Comparison of ENCODE assay signal across 28 mouse cellular contexts in genomic region chr16:39368276-39368675, GRCm38 (mm10).
DNase-seq lines count a peak whose midpoint lies in the region; ATAC-seq lines count a peak whose summit lies in the region.
"Had no signal": no experiment of that assay in that cellular context is flagged by ENCODE, and none has a peak within 500 bp of the region (broad histone marks: within the 10 kb centered on the region; RNA-seq: fewer than 3 reads in every experiment).

No protein-coding gene starts in this region.

- intact Hi-C loops in left cerebral cortex, postnatal 4 days (cut with DNase I) = no loop called here
- intact Hi-C loops in left cerebral cortex, postnatal 14 days (cut with DNase I) = loop anchor here (10.0 kb wide), 1 partner anchor 253 kb away; no protein-coding TSS in a partner anchor

- no peaks in the 10 kb centered on the region for H3K36me3 ChIP-seq in hindbrain, embryonic 16.5 days (ENCODE audit: control insufficient read depth, insufficient read depth, low read length)
- no peaks in the 10 kb centered on the region for H3K36me3 ChIP-seq in hindbrain, embryonic 14.5 days (replicated peaks; ENCODE audit: control insufficient read depth, insufficient read depth)
- H3K36me3 ChIP-seq: forebrain, embryonic 10.5 days; G1E; heart, embryonic 12.5 days; heart, embryonic 15.5 days; hindbrain, embryonic 10.5 days; hindbrain, embryonic 15.5 days had no signal

- peak; percentile 51 to 78 for DNase-seq in cerebellum, postnatal 14 days
- DNase-seq in cerebellum, adult 9-11 months = no peak
- DNase-seq in hindbrain, embryonic 14.5 days (ENCODE audit: low spot score) = no peak
- DNase-seq in left cerebral cortex, postnatal 4 days = peak; percentile 17
- DNase-seq in left cerebral cortex, postnatal 14 days (ENCODE audit: low spot score in 2 of 2) = no peak
- DNase-seq: adrenal gland, postnatal 10 days; adrenal gland, postnatal 36 days; B cell, adult 2 months; cerebellum, adult 2 months; cerebellum, postnatal 36 days; gastrocnemius, postnatal 10 days; gastrocnemius, postnatal 36 days; heart, postnatal 10 days; heart, postnatal 36 days; kidney, adult 18-20 months had no signal

- H3K9me3 ChIP-seq in hindbrain, embryonic 16.5 days (ENCODE audit: control insufficient read depth, low read length) = no peaks in the 10 kb centered on the region
- H3K9me3 ChIP-seq in hindbrain, embryonic 14.5 days (ENCODE audit: control insufficient read depth, low read length) = no peaks in the 10 kb centered on the region
- H3K9me3 ChIP-seq: forebrain, embryonic 10.5 days; forebrain, embryonic 13.5 days; heart, embryonic 12.5 days; heart, embryonic 15.5 days; hindbrain, embryonic 10.5 days; hindbrain, embryonic 15.5 days had no signal

- ATAC-seq in hindbrain, embryonic 16.5 days = peak; percentile 40; the same call in 1 of the 2 replicates
- ATAC-seq in hindbrain, embryonic 14.5 days (ENCODE audit: low FRiP score) = no peak
- ATAC-seq: forebrain, embryonic 13.5 days; forebrain, embryonic 16.5 days; inflammation-experienced regulatory T-cells, adult 6 months; intestine, embryonic 16.5 days; Patski had no signal

- no peak overlapping the region for H3K4me2 ChIP-seq in hindbrain, embryonic 16.5 days (ENCODE audit: low read length)
- H3K4me2 ChIP-seq in hindbrain, embryonic 14.5 days (replicated peaks) = no peak overlapping the region
- H3K4me2 ChIP-seq: forebrain, embryonic 13.5 days; heart, embryonic 12.5 days; heart, embryonic 15.5 days; hindbrain, embryonic 15.5 days had no signal

- no peak overlapping the region for H3K9ac ChIP-seq in hindbrain, embryonic 16.5 days (ENCODE audit: low read depth, low read length)
- no peak overlapping the region for H3K9ac ChIP-seq in hindbrain, embryonic 14.5 days
- H3K9ac ChIP-seq: forebrain, embryonic 13.5 days; heart, embryonic 12.5 days; heart, embryonic 15.5 days; hindbrain, embryonic 15.5 days had no signal

- no peaks in the 10 kb centered on the region for H3K27me3 ChIP-seq in hindbrain, embryonic 16.5 days (replicated peaks; ENCODE audit: control insufficient read depth, insufficient read depth, low read length)
- no peaks in the 10 kb centered on the region for H3K27me3 ChIP-seq in hindbrain, embryonic 14.5 days (ENCODE audit: control insufficient read depth, insufficient read depth, low read length)
- H3K27me3 ChIP-seq: CH12.LX; forebrain, embryonic 13.5 days; heart, embryonic 12.5 days; heart, embryonic 15.5 days; hindbrain, embryonic 15.5 days had no signal

- no peak overlapping the region for H3K4me3 ChIP-seq in hindbrain, embryonic 16.5 days (ENCODE audit: low read length)
- no peak overlapping the region for H3K4me3 ChIP-seq in hindbrain, embryonic 14.5 days (replicated peaks; ENCODE audit: low read length)
- H3K4me3 ChIP-seq: forebrain, embryonic 10.5 days; forebrain, embryonic 13.5 days; heart, embryonic 12.5 days; heart, embryonic 15.5 days; hindbrain, embryonic 10.5 days; hindbrain, embryonic 15.5 days had no signal

- H3K27ac ChIP-seq in hindbrain, embryonic 16.5 days (ENCODE audit: low read depth, low read length) = no peak overlapping the region
- no peak overlapping the region for H3K27ac ChIP-seq in hindbrain, embryonic 14.5 days
- H3K27ac ChIP-seq: forebrain, embryonic 10.5 days; forebrain, embryonic 13.5 days; heart, embryonic 15.5 days; hindbrain, embryonic 10.5 days; hindbrain, embryonic 15.5 days had no signal

- WGBS in hindbrain, embryonic 16.5 days = 84% methylated on average over 2 of the region's 2 CpGs
- 90% methylated on average over 2 of the region's 2 CpGs for WGBS in hindbrain, embryonic 14.5 days

- no peaks in the 10 kb centered on the region for H3K4me1 ChIP-seq in hindbrain, embryonic 16.5 days (ENCODE audit: control insufficient read depth, insufficient read depth, low read depth, low read length)
- no peaks in the 10 kb centered on the region for H3K4me1 ChIP-seq in hindbrain, embryonic 14.5 days (replicated peaks; ENCODE audit: control insufficient read depth, insufficient read depth, low read length)
- H3K4me1 ChIP-seq: forebrain, embryonic 10.5 days; forebrain, embryonic 13.5 days; heart, embryonic 12.5 days; heart, embryonic 15.5 days; hindbrain, embryonic 10.5 days; hindbrain, embryonic 15.5 days had no signal

Comparison
In these comparisons a context has a peak if more than half of its experiments do, and no peak if none do; other contexts are left out.
1. DNase-seq: peak in cerebellum, postnatal 14 days (2 of 2) and left cerebral cortex, postnatal 4 days (single experiment); none in cerebellum, adult 9-11 months (single experiment), hindbrain, embryonic 14.5 days (single experiment) and left cerebral cortex, postnatal 14 days (0 of 2).